18 mouse cellular contexts compared by ENCODE assay signal in the genomic region with DNA sequence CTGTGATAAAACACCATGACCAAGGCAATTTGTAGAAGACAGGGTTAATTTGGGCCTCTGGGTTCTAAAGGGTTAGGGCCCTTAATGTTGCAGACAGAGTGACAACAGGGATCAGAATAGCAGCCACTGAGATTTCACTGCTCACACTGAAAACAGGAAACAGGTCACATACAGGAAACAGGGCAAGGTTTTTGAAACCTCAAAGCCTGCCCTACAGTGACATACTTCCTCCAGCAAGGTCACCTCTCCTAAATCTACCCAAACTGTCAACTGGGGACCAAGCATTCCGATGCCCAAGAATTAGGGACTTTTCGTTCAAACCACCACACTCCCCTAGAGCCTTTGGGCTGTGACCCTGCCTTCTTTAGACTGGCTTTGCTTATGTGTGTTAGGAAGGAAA. TPM values are rescaled to one million over a fixed set of nuclear protein-coding genes. Genes with fewer than 3 reads are reported as not detected.
A peak's percentile ranks its signal among the peaks of the same experiment; 100 is the strongest.
DNase-seq lines count a peak whose midpoint lies in the region; ATAC-seq and TF ChIP-seq lines count a peak whose summit lies in the region.
"Had no signal": no experiment of that assay in that cellular context is flagged by ENCODE, and none has a peak within 500 bp of the region (broad histone marks: within the 10 kb centered on the region; RNA-seq: fewer than 3 reads in every experiment).

No protein-coding gene starts in this region.

- H3K27me3 ChIP-seq in kidney, embryonic 15.5 days = no peaks in the 10 kb centered on the region
- H3K27me3 ChIP-seq in thymus, adult 2 months (ENCODE audit: control insufficient read depth, insufficient read depth, low read length) = no peaks in the 10 kb centered on the region
- no peaks in the 10 kb centered on the region for H3K27me3 ChIP-seq in midbrain, embryonic 11.5 days (ENCODE audit: control insufficient read depth, insufficient read depth, low read length)
- H3K27me3 ChIP-seq: forebrain, embryonic 13.5 days; midbrain, embryonic 13.5 days; neural tube, embryonic 13.5 days; stomach, embryonic 15.5 days had no signal

- TF ChIP-seq CTCF in thymus, adult 2 months (IDR thresholded peaks at IDR 0.05; ENCODE audit: borderline replicate concordance, control insufficient read depth, extremely low read depth, insufficient read depth, low read length, poor library complexity) = no peak

- DNase-seq in kidney, adult 9 months = no peak
- peak; percentile 24 for DNase-seq in thymus, adult 2 months
- no peak for DNase-seq in thymus, adult 18-20 months
- DNase-seq in retina, postnatal 1 day = no peak
- no peak for DNase-seq in gastrocnemius, postnatal 10 days
- no peak for DNase-seq in midbrain, embryonic 11.5 days (ENCODE audit: low spot score, missing footprints)
- DNase-seq: cerebellum, postnatal 14 days; gastrocnemius, postnatal 36 days; kidney, postnatal 10 days; lung, embryonic 14.5 days had no signal

- H3K36me3 ChIP-seq in kidney, embryonic 15.5 days = no peaks in the 10 kb centered on the region
- H3K36me3 ChIP-seq in thymus, adult 2 months (ENCODE audit: control insufficient read depth, insufficient read depth, low read length) = no peaks in the 10 kb centered on the region
- H3K36me3 ChIP-seq in macrophage (ENCODE audit: inconsistent target) = no peaks in the 10 kb centered on the region
- no peaks in the 10 kb centered on the region for H3K36me3 ChIP-seq in midbrain, embryonic 11.5 days (ENCODE audit: control insufficient read depth, insufficient read depth, low read length)
- H3K36me3 ChIP-seq: midbrain, embryonic 13.5 days; neural tube, embryonic 13.5 days; stomach, embryonic 15.5 days had no signal

- no peak overlapping the region for H3K4me2 ChIP-seq in kidney, embryonic 15.5 days
- no peak overlapping the region for H3K4me2 ChIP-seq in midbrain, embryonic 11.5 days
- H3K4me2 ChIP-seq: forebrain, embryonic 13.5 days; lung, embryonic 14.5 days; midbrain, embryonic 13.5 days; neural tube, embryonic 13.5 days; stomach, embryonic 15.5 days had no signal

- H3K4me1 ChIP-seq in kidney, embryonic 15.5 days = peaks cover 5% of the 10 kb centered on the region
- H3K4me1 ChIP-seq in thymus, adult 2 months (replicated peaks; ENCODE audit: control insufficient read depth, insufficient read depth, low read length) = peaks cover 21% of the 10 kb centered on the region
- peaks cover 4% of the 10 kb centered on the region; the same call in 1 of the 2 replicates for H3K4me1 ChIP-seq in midbrain, embryonic 11.5 days (ENCODE audit: control insufficient read depth, insufficient read depth, low read length)

- H3K4me3 ChIP-seq in kidney, embryonic 15.5 days (replicated peaks) = no peak overlapping the region
- H3K4me3 ChIP-seq in thymus, adult 2 months (ENCODE audit: control insufficient read depth, insufficient read depth, low read length) = no peak overlapping the region
- H3K4me3 ChIP-seq in macrophage (ENCODE audit: inconsistent target) = no peak overlapping the region
- H3K4me3 ChIP-seq in midbrain, embryonic 11.5 days (ENCODE audit: low read depth, low read length) = no peak overlapping the region
- H3K4me3 ChIP-seq: forebrain, embryonic 13.5 days; midbrain, embryonic 13.5 days; neural tube, embryonic 13.5 days; stomach, embryonic 15.5 days had no signal

- ATAC-seq in kidney, embryonic 15.5 days (replicated peaks; ENCODE audit: low FRiP score) = no peak
- no peak for ATAC-seq in midbrain, embryonic 11.5 days (ENCODE audit: low FRiP score)
- ATAC-seq: forebrain, embryonic 13.5 days; hindbrain, embryonic 16.5 days; midbrain, embryonic 13.5 days had no signal

- no peaks in the 10 kb centered on the region for H3K79me2 ChIP-seq in macrophage (ENCODE audit: inconsistent target)

- no peak for TF ChIP-seq POLR2A in thymus, adult 2 months (IDR thresholded peaks at IDR 0.05; ENCODE audit: control insufficient read depth, extremely low read depth, insufficient read depth, low read length, poor library complexity)

- 64% methylated on average over 2 of the region's 2 CpGs for WGBS in kidney, embryonic 15.5 days
- WGBS in thymus, adult 2 months = 9% methylated on average over 2 of the region's 2 CpGs
- WGBS in macrophage (ENCODE audit: missing documents) = 10% methylated on average over 2 of the region's 2 CpGs
- 93% methylated on average over 2 of the region's 2 CpGs for WGBS in midbrain, embryonic 11.5 days

- no peak overlapping the region for H3K9ac ChIP-seq in kidney, embryonic 15.5 days
- no peak overlapping the region for H3K9ac ChIP-seq in midbrain, embryonic 11.5 days (ENCODE audit: low read length)
- H3K9ac ChIP-seq: forebrain, embryonic 13.5 days; lung, embryonic 14.5 days; midbrain, embryonic 13.5 days; neural tube, embryonic 13.5 days; stomach, embryonic 15.5 days had no signal

- no peaks in the 10 kb centered on the region for H3K9me3 ChIP-seq in kidney, embryonic 15.5 days (replicated peaks)
- no peaks in the 10 kb centered on the region for H3K9me3 ChIP-seq in midbrain, embryonic 11.5 days (ENCODE audit: control insufficient read depth, low read length)
- H3K9me3 ChIP-seq: forebrain, embryonic 13.5 days; stomach, embryonic 15.5 days had no signal

- H3K27ac ChIP-seq in kidney, embryonic 15.5 days = 0 out of 2 replicates have a peak overlapping the region, but pooled peaks have one; percentile 48
- H3K27ac ChIP-seq in thymus, adult 2 months (ENCODE audit: control insufficient read depth, insufficient read depth, low read length) = peak overlapping the region; percentile 66
- peak overlapping the region; percentile 18 for H3K27ac ChIP-seq in macrophage
- H3K27ac ChIP-seq in midbrain, embryonic 11.5 days (ENCODE audit: low read depth, low read length) = no peak overlapping the region
- H3K27ac ChIP-seq: forebrain, embryonic 13.5 days; midbrain, embryonic 13.5 days; neural tube, embryonic 13.5 days; stomach, embryonic 15.5 days had no signal

RNA-seq across cellular contexts. Expression of a gene that starts 13.2 kb away (rescaled TPM):
- polyA plus RNA-seq in kidney, embryonic 15.5 days (2015; fragmentation: Nextera tagmentation; extraction: Ambion mirVana) = 14.3 and 14.8 TPM in 2 replicates
- polyA plus RNA-seq in thymus, adult 2 months (2012; rRNA removed) = 23.5 and 34.7 TPM in 2 replicates
- total RNA-seq in macrophage (2018; cell fraction: chromatin; rRNA removed) = not detected
- total RNA-seq in macrophage (2018; cell fraction: cytosol; rRNA removed) = not detected
- total RNA-seq in macrophage (2018; cell fraction: nucleus; rRNA removed) = not detected
- not detected in 3 replicates for polyA plus RNA-seq in macrophage (2018)
- total RNA-seq in gastrocnemius, postnatal 10 days (2021) = 1 to 10 TPM; 2.9 TPM
- polyA plus RNA-seq in midbrain, embryonic 11.5 days (2014; fragmentation: Nextera tagmentation; extraction: Ambion mirVana) = 1.8 and 2.3 TPM in 2 replicates
- polyA plus RNA-seq: forebrain, embryonic 13.5 days had no signal

RNA-seq across cellular contexts. Expression of a gene that starts 25.4 kb away (rescaled TPM):
- polyA plus RNA-seq in kidney, embryonic 15.5 days (2015; fragmentation: Nextera tagmentation; extraction: Ambion mirVana) = 40.6 and 45.0 TPM in 2 replicates
- 7.0 and 8.2 TPM in 2 replicates for polyA plus RNA-seq in thymus, adult 2 months (2012; rRNA removed)
- total RNA-seq in macrophage (2018; cell fraction: chromatin; rRNA removed) = 100 to 1,000 TPM in 1 of 26 experiments, 10 to 100 TPM in 24, 1 to 10 TPM in 1; 6.5 to 121 (median 42.3) TPM
- total RNA-seq in macrophage (2018; cell fraction: cytosol; rRNA removed) = 1 to 10 TPM in 21 of 26 experiments, under 1 TPM in 5; 0.81 to 5.6 (median 1.9) TPM
- 10 to 100 TPM in 23 of 26 experiments, 1 to 10 TPM in 3; 6.4 to 54.8 (median 25.3) TPM for total RNA-seq in macrophage (2018; cell fraction: nucleus; rRNA removed)
- 0.36 to 5.0 TPM (median 0.59 TPM) in 3 replicates for polyA plus RNA-seq in macrophage (2018)
- 1 to 10 TPM; 6.8 to 7.8 TPM for total RNA-seq in gastrocnemius, postnatal 10 days (2021)
- polyA plus RNA-seq in midbrain, embryonic 11.5 days (2014; fragmentation: Nextera tagmentation; extraction: Ambion mirVana) = 0.44 and 1.2 TPM in 2 replicates
- polyA plus RNA-seq: C2C12; forebrain, embryonic 13.5 days had no signal

RNA-seq across cellular contexts. Expression of a gene that starts 30.6 kb away (rescaled TPM):
- 0.34 and 0.44 TPM in 2 replicates for polyA plus RNA-seq in kidney, embryonic 15.5 days (2015; fragmentation: Nextera tagmentation; extraction: Ambion mirVana)
- polyA plus RNA-seq in thymus, adult 2 months (2012; rRNA removed) = 1.1 and 1.8 TPM in 2 replicates
- total RNA-seq in macrophage (2018; cell fraction: chromatin; rRNA removed) = 1 to 10 TPM in 19 of 26 experiments, under 1 TPM in 7; 0.50 to 7.1 (median 1.5) TPM
- under 1 TPM; 0.09 to 0.59 (median 0.22) TPM for total RNA-seq in macrophage (2018; cell fraction: cytosol; rRNA removed)
- total RNA-seq in macrophage (2018; cell fraction: nucleus; rRNA removed) = 1 to 10 TPM in 13 of 26 experiments, under 1 TPM in 13; 0.29 to 3.0 (median 0.94) TPM
- polyA plus RNA-seq in macrophage (2018) = 0.14 to 0.27 TPM (median 0.22 TPM) in 3 replicates
- 1 to 10 TPM; 8.4 to 9.9 TPM for total RNA-seq in gastrocnemius, postnatal 10 days (2021)
- polyA plus RNA-seq in midbrain, embryonic 11.5 days (2014; fragmentation: Nextera tagmentation; extraction: Ambion mirVana) = 0.58 and 0.85 TPM in 2 replicates

RNA-seq across cellular contexts. Expression of a gene that starts 32.7 kb away (rescaled TPM):
- 50.8 and 57.9 TPM in 2 replicates for polyA plus RNA-seq in kidney, embryonic 15.5 days (2015; fragmentation: Nextera tagmentation; extraction: Ambion mirVana)
- polyA plus RNA-seq in thymus, adult 2 months (2012; rRNA removed) = 46.4 and 107 TPM in 2 replicates
- total RNA-seq in macrophage (2018; cell fraction: chromatin; rRNA removed) = 1 to 10 TPM in 1 of 26 experiments, not detected in 25; 1.9 TPM
- total RNA-seq in macrophage (2018; cell fraction: cytosol; rRNA removed) = not detected
- not detected for total RNA-seq in macrophage (2018; cell fraction: nucleus; rRNA removed)
- polyA plus RNA-seq in macrophage (2018) = not detected in 3 replicates
- 1,000 to 10,000 TPM; 1,112 to 1,150 TPM for total RNA-seq in gastrocnemius, postnatal 10 days (2021)
- 4.8 and 5.4 TPM in 2 replicates for polyA plus RNA-seq in midbrain, embryonic 11.5 days (2014; fragmentation: Nextera tagmentation; extraction: Ambion mirVana)

RNA-seq across cellular contexts. Expression of a gene that starts 37.1 kb away (rescaled TPM):
- 1.4 and 2.0 TPM in 2 replicates for polyA plus RNA-seq in kidney, embryonic 15.5 days (2015; fragmentation: Nextera tagmentation; extraction: Ambion mirVana)
- polyA plus RNA-seq in thymus, adult 2 months (2012; rRNA removed) = 18.7 and 21.2 TPM in 2 replicates
- 10 to 100 TPM in 16 of 26 experiments, 1 to 10 TPM in 10; 3.8 to 40.1 (median 13.3) TPM for total RNA-seq in macrophage (2018; cell fraction: chromatin; rRNA removed)
- total RNA-seq in macrophage (2018; cell fraction: cytosol; rRNA removed) = 10 to 100 TPM; 11.2 to 43.3 (median 21.3) TPM
- total RNA-seq in macrophage (2018; cell fraction: nucleus; rRNA removed) = 10 to 100 TPM in 22 of 26 experiments, 1 to 10 TPM in 4; 6.4 to 32.8 (median 17.6) TPM
- polyA plus RNA-seq in macrophage (2018) = 6.4 to 26.6 TPM (median 13.9 TPM) in 3 replicates
- total RNA-seq in gastrocnemius, postnatal 10 days (2021) = 100 to 1,000 TPM; 303 to 352 TPM
- 0.52 and 1.1 TPM in 2 replicates for polyA plus RNA-seq in midbrain, embryonic 11.5 days (2014; fragmentation: Nextera tagmentation; extraction: Ambion mirVana)
